Mouse (Mus musculus): ENCODE data around the gene Ccl17. TPM values are rescaled to one million over a fixed set of nuclear protein-coding genes. Genes with fewer than 3 reads are reported as not detected.
"Not testable (repeated sequence)": the region's sequence is repeated elsewhere in the genome, so short reads cannot be mapped to it uniquely, and the experiment has no call there.

Gene Ccl17
- polyA plus RNA-seq, 1 experiment from 2014 or later = 0.42 TPM

GRCm38 (mm10) chr8:94814556-94814955 is 4.3 kb downstream of the Ccl17 start:
- 0% methylated on average over 1 of the region's 1 CpGs for WGBS
- Histone ChIP-seq H3K27ac (no peak overlapping the region), H3K9me3 (no peaks in the 10 kb centered on the region), H3K27me3 (no peaks in the 10 kb centered on the region), H3K9ac (no peak overlapping the region), H3K4me3 (no peak overlapping the region), H3K4me1 (no peaks in the 10 kb centered on the region), H3K36me3 (no peaks in the 10 kb centered on the region), H3K4me2 (replicated peaks) (no peak overlapping the region)
- ATAC-seq (ENCODE audit: low FRiP score, low read depth) = no peak

DNA sequence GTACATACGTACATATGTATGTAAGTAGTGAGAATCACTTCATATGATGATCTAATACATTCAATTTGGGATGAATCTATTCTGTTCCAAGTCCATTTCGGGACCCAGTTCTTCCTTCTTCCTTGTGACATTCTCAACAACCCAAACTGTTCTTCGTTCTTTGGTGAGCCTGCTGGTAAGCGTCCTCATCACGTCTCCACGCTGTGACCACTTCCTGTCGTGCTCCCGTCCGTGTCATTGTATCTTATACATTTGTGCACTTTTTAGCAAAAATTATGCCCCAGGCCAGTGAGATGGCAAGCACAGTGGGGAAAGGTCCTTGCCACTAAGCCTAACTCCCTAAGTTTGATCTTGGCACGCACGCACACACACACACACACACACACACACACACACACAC is 7.7 kb downstream of the Ccl17 start:
- Histone ChIP-seq H3K36me3 (peaks cover 21% of the 10 kb centered on the region), H3K9me3 (no peaks in the 10 kb centered on the region), H3K9ac (no peak overlapping the region), H3K4me1 (no peaks in the 10 kb centered on the region), H3K27me3 (no peaks in the 10 kb centered on the region), H3K4me2 (replicated peaks) (no peak overlapping the region), H3K27ac (no peak overlapping the region), H3K4me3 (no peak overlapping the region)
- 89% methylated on average over 11 of the region's 11 CpGs for WGBS
- no peak for ATAC-seq (ENCODE audit: low FRiP score, low read depth)

DNA sequence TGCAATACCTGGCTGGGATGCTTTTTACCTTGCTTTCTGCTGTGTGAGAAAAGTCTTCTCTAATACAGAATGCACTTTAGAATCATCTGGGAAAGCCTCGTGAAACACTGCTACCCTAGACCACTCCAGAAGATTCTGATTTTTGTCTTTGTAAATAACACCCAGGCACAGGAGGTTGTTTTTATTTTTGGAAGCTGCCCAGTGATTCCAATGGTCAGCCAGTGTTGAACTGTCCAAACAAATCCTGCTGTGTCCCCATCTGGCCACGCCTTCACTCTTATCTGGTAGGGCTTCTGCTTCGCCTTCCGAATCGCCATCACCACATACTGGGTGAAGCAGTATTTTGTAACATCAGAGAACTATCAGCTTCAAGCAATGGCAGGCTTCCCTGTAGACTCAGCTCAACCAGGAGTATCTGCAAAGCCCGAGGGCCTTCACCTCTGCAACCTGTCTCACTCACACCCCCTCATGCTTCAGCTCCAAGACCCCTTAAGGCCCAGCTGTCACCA is 9.5 kb downstream of the Ccl17 start:
- Histone ChIP-seq H3K9ac (no peak overlapping the region), H3K36me3 (peaks cover 39% of the 10 kb centered on the region), H3K27ac (no peak overlapping the region), H3K27me3 (no peaks in the 10 kb centered on the region), H3K4me2 (replicated peaks) (no peak overlapping the region), H3K9me3 (no peaks in the 10 kb centered on the region), H3K4me1 (no peaks in the 10 kb centered on the region), H3K4me3 (no peak overlapping the region)
- no peak for ATAC-seq (ENCODE audit: low FRiP score, low read depth)
- WGBS = 87% methylated on average over 6 of the region's 6 CpGs

- no peaks in the 10 kb centered on the region for H3K9me3 ChIP-seq
- WGBS = 71% methylated on average over 7 of the region's 7 CpGs
- peaks cover 46% of the 10 kb centered on the region for H3K36me3 ChIP-seq
- no peak for ATAC-seq (ENCODE audit: low FRiP score, low read depth)
- H3K9ac ChIP-seq = no peak overlapping the region
- no peak overlapping the region for H3K27ac ChIP-seq
- no peak overlapping the region for H3K4me3 ChIP-seq
- H3K4me2 ChIP-seq (replicated peaks) = no peak overlapping the region
- no peaks in the 10 kb centered on the region for H3K27me3 ChIP-seq
- H3K4me1 ChIP-seq = no peaks in the 10 kb centered on the region
Observed at GRCm38 (mm10) chr8:94820553-94820952, 10.3 kb downstream of the Ccl17 start.

DNA sequence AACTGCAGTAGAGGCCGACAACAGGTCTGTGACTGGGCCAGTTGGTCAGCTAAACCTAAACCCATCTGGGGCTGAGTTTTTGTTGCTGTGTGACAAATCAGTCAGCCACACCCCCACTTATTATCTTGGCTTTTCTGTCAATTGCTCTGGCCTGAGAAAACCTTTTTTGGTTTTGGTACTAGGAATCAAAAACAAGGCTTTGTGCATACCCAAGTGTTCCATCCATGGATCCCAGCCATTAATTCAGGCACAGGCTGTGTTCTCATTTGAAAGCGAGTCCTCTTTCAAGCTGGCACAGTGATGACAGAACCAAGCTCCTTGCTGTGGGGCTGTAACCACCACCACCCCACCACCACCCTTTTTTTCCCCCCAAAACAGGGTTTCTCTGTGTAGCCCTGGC is 11.1 kb downstream of the Ccl17 start:
- no peaks in the 10 kb centered on the region for H3K4me1 ChIP-seq
- no peak overlapping the region for H3K4me2 ChIP-seq (replicated peaks)
- WGBS = 89% methylated on average over 2 of the region's 2 CpGs
- no peak overlapping the region for H3K9ac ChIP-seq
- H3K4me3 ChIP-seq = no peak overlapping the region
- no peaks in the 10 kb centered on the region for H3K27me3 ChIP-seq
- peaks cover 52% of the 10 kb centered on the region for H3K36me3 ChIP-seq
- no peak overlapping the region for H3K27ac ChIP-seq
- no peak for ATAC-seq (ENCODE audit: low FRiP score, low read depth)
- no peaks in the 10 kb centered on the region for H3K9me3 ChIP-seq

DNA sequence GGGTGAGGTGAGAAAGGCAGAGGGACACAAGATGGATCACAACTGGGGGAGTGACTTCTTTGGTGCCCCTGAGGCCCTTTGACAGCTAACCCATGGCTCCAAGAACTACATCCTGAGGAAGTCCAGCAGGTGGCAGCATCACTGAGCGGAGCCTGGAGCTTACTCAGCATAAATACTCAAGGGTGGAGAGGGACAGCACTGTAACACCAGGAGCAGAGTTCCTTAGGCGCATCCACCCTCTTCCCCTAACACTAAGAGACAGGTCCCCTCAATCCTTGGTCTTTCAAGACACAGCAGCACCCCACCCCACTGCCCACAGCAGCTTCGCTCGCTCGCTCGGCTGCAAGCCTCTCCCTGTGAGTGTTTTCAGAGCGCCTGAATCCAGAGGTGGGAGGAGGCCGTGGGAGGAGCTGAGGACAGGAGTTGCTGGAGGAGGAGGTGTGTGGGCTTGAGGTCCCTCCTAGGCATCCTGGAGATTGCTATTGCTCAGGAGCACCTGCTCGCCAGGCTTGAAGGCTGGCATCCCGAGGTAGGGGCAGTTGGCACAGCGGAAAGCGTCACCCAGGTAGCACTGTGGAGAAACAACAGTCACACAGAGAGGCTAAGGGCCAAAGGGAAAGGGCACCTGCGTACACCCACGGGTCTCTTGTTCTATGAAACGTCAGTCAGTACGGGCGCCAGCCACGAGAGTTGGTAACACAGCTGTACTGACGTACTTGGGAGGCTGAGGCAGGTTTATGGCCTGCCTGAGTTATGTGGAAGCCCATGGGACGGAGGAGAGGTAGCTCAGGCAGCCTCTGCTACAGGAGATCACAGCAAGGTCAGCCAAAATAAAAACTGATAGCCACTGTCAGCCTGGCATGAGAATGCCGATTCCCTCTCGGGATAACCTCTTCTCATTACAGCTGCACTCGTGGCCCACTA is 12.6 kb downstream of the Ccl17 start:
- Histone ChIP-seq H3K9me3 (no peaks in the 10 kb centered on the region), H3K4me3 (no peak overlapping the region), H3K4me1 (no peaks in the 10 kb centered on the region), H3K27me3 (no peaks in the 10 kb centered on the region), H3K9ac (no peak overlapping the region; the same call in 1 of the 2 replicates), H3K27ac (no peak overlapping the region), H3K4me2 (replicated peaks) (no peak overlapping the region), H3K36me3 (peaks cover 65% of the 10 kb centered on the region)
- WGBS = 76% methylated on average over 23 of the region's 23 CpGs
- ATAC-seq (ENCODE audit: low FRiP score, low read depth) = no peak

DNA sequence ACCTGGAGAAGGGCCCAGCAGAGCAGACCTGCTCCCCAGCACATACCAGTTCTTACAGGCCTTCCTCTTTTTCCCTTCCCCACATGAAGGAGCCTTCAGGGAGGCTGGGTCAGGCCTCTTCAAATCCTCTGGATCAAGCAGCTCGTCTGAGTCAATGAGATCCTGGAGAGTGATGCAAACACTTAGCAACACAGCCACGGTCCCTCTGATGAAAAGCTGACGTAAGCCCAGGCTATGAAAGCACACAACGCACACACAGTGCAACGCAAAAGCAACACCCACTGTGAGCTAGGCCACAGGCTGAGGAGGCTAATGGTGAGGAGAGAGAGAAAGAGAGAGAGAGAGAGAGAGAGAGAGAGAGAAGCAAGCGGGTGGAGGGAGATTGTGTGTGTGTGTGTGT is 14.9 kb downstream of the Ccl17 start:
- no peaks in the 10 kb centered on the region for H3K27me3 ChIP-seq

GRCm38 (mm10) chr8:94826210-94826609 is 16.0 kb downstream of the Ccl17 start:
- H3K4me2 ChIP-seq (replicated peaks) = no peak overlapping the region
- no peaks in the 10 kb centered on the region for H3K9me3 ChIP-seq
- no peaks in the 10 kb centered on the region for H3K27me3 ChIP-seq
- H3K9ac ChIP-seq = no peak overlapping the region
- WGBS = 89% methylated on average over 5 of the region's 5 CpGs
- ATAC-seq (ENCODE audit: low FRiP score, low read depth) = no peak
- H3K36me3 ChIP-seq = peaks cover 83% of the 10 kb centered on the region
- H3K4me1 ChIP-seq = no peaks in the 10 kb centered on the region
- H3K4me3 ChIP-seq = no peak overlapping the region
- no peak overlapping the region for H3K27ac ChIP-seq

More for the DNA sequence above, 14.9 kb downstream of the Ccl17 start:
- Histone ChIP-seq H3K4me1 (no peaks in the 10 kb centered on the region), H3K4me3 (no peak overlapping the region), H3K27ac (no peak overlapping the region), H3K4me2 (replicated peaks) (no peak overlapping the region), H3K9me3 (no peaks in the 10 kb centered on the region), H3K9ac (no peak overlapping the region), H3K36me3 (peaks cover 81% of the 10 kb centered on the region)
- WGBS = 89% methylated on average over 6 of the region's 6 CpGs
- ATAC-seq (ENCODE audit: low FRiP score, low read depth) = no peak

- Histone ChIP-seq H3K27ac (no peak overlapping the region), H3K4me3 (no peak overlapping the region), H3K9ac (no peak overlapping the region), H3K9me3 (no peaks in the 10 kb centered on the region), H3K27me3 (no peaks in the 10 kb centered on the region), H3K4me1 (no peaks in the 10 kb centered on the region), H3K4me2 (replicated peaks) (no peak overlapping the region), H3K36me3 (peaks cover 77% of the 10 kb centered on the region)
- no peak for ATAC-seq (ENCODE audit: low FRiP score, low read depth)
- WGBS = 89% methylated on average over 6 of the region's 6 CpGs
Observed at GRCm38 (mm10) chr8:94828284-94828683, 18.0 kb downstream of the Ccl17 start.

GRCm38 (mm10) chr8:94833901-94834405 is 23.7 kb downstream of the Ccl17 start:
- not testable (repeated sequence) for H3K9me3 ChIP-seq; H3K27me3 ChIP-seq; H3K9ac ChIP-seq; H3K4me3 ChIP-seq; ATAC-seq (ENCODE audit: low FRiP score, low read depth); H3K4me2 ChIP-seq (replicated peaks); H3K27ac ChIP-seq
- 81% methylated on average over 7 of the region's 7 CpGs for WGBS
- peaks cover 14% of the 10 kb centered on the region for H3K4me1 ChIP-seq
- H3K36me3 ChIP-seq = peaks cover 29% of the 10 kb centered on the region

DNA sequence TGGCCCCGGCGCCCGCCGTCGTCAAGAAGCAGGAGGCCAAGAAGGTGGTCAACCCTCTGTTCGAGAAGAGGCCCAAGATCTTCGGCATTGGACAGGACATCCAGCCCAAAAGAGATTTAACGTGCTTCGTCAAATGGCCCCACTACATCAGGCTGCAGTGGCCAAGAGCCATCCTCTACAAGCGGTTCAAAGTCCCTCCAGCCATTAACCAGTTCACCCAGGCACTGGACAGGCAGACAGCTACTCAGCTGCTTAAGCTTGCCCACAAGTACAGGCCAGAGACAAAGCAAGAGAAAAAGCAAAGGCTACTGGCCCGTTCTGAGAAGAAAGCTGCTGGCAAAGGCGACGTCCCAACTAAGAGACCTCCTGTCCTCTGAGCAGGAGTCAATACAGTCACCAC is 25.5 kb downstream of the Ccl17 start:
- not testable (repeated sequence) for H3K27ac ChIP-seq; H3K9me3 ChIP-seq; H3K4me2 ChIP-seq (replicated peaks); H3K27me3 ChIP-seq; ATAC-seq (ENCODE audit: low FRiP score, low read depth); H3K4me3 ChIP-seq; H3K9ac ChIP-seq
- Histone ChIP-seq H3K4me1 (peaks cover 17% of the 10 kb centered on the region), H3K36me3 (peaks cover 15% of the 10 kb centered on the region)
- 96% methylated on average over 13 of the region's 13 CpGs for WGBS

DNA sequence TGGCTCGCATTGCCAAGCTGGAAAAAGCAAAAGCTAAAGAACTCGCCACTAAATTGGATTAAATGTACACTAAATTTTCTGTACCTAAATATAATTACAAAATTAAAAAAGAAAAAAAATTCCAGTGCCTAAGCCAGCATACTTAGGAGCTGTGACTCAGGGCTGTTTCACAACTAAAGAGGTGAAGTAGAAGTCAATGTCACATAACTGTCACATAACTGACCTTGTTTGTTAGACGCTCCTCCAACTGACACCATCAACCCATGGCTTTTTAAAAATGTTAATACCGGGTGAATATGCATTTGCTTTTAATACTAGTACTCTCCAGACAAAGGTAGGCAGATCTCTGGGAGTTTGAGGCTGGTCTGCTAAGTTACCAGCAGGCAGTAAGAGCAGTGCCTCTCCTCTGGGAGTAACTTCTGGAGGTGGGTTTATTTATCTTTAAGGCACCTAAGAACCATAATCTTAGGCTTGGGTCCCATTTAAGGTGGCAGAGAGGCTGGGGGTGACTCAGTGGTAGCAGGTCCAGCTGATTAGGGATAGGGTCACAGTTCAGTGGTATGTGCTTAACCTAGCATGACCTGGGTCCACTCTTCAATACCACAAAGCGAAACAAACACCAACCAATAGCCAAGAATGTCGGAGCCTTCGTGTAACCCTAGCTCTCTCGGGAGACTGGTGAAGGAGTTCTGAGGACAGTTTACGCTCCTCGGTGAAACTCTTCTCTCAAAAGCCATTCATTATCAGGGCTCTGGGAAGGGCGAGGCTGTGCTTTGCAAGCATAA is 26.4 kb downstream of the Ccl17 start:
- H3K9ac ChIP-seq = peak overlapping the region; percentile 88
- 78% methylated on average over 11 of the region's 11 CpGs for WGBS
- no peak for ATAC-seq (ENCODE audit: low FRiP score, low read depth)
- peaks cover 17% of the 10 kb centered on the region for H3K4me1 ChIP-seq
- no peaks in the 10 kb centered on the region for H3K27me3 ChIP-seq
- H3K4me2 ChIP-seq (replicated peaks) = peak overlapping the region; percentile 91
- peak overlapping the region; percentile 89 for H3K4me3 ChIP-seq
- H3K36me3 ChIP-seq = peaks cover 8% of the 10 kb centered on the region
- no peak overlapping the region for H3K27ac ChIP-seq
- no peaks in the 10 kb centered on the region for H3K9me3 ChIP-seq
